In genomic region chr2:117318991-117319390, GRCm38 (mm10) we compare ENCODE assay signal across 16 mouse cellular contexts. TPM values are rescaled to one million over a fixed set of nuclear protein-coding genes. Genes with fewer than 3 reads are reported as not detected.
"Had no signal": no experiment of that assay in that cellular context is flagged by ENCODE, and none has a peak within 500 bp of the region (broad histone marks: within the 10 kb centered on the region; RNA-seq: fewer than 3 reads in every experiment).

No protein-coding gene starts in this region.

- H3K4me2 ChIP-seq: lung, embryonic 14.5 days; midbrain, embryonic 12.5 days; neural tube, embryonic 12.5 days; stomach, embryonic 15.5 days had no signal

- DNase-seq: lung, adult 18-20 months; lung, embryonic 14.5 days; lung, postnatal 10 days; lung, postnatal 4 days; midbrain, embryonic 14.5 days; right cerebral cortex, postnatal 14 days; thymus, adult 18-20 months; thymus, postnatal 14 days; thymus, postnatal 36 days had no signal

- H3K9ac ChIP-seq: lung, embryonic 14.5 days; midbrain, embryonic 12.5 days; neural tube, embryonic 12.5 days; stomach, embryonic 15.5 days had no signal

- H3K4me1 ChIP-seq: midbrain, embryonic 10.5 days; midbrain, embryonic 12.5 days; neural tube, embryonic 12.5 days; stomach, embryonic 15.5 days had no signal

- H3K36me3 ChIP-seq: midbrain, embryonic 10.5 days; midbrain, embryonic 12.5 days; neural tube, embryonic 12.5 days; stomach, embryonic 15.5 days had no signal

- H3K4me3 ChIP-seq: midbrain, embryonic 10.5 days; midbrain, embryonic 12.5 days; myocyte; neural tube, embryonic 12.5 days; stomach, embryonic 15.5 days had no signal

- H3K27ac ChIP-seq: midbrain, embryonic 10.5 days; midbrain, embryonic 12.5 days; neural tube, embryonic 12.5 days; stomach, embryonic 15.5 days; stomach, postnatal 0 days had no signal

- ATAC-seq: midbrain, embryonic 16.5 days had no signal

- H3K27me3 ChIP-seq: midbrain, embryonic 12.5 days; neural tube, embryonic 12.5 days; stomach, embryonic 15.5 days had no signal

- H3K9me3 ChIP-seq: neural tube, embryonic 12.5 days; stomach, embryonic 15.5 days had no signal

RNA-seq across cellular contexts. Expression of gene Rasgrp1, which starts 23.8 kb away (rescaled TPM):
- polyA plus RNA-seq: myocyte had no signal
